Mouse (Mus musculus): ENCODE measurements around the gene Pepd. TPM values are rescaled to one million over a fixed set of nuclear protein-coding genes. Genes with fewer than 3 reads are reported as not detected.

Gene Pepd
- total and polyA plus RNA-seq, 3 experiments, result 29.7 to 48.0 TPM; not detected in 1

- H3K9ac ChIP-seq (ENCODE audit: control insufficient read depth, low read depth, low read length, poor library complexity, severe bottlenecking), result no peak overlapping the region
- H3K79me2 ChIP-seq (ENCODE audit: control insufficient read depth, insufficient read depth, low read length, poor library complexity), result no peaks in the 10 kb centered on the region
- no peak overlapping the region for H3K27ac ChIP-seq (ENCODE audit: control insufficient read depth, low read depth, low read length)
- DNase-seq (ENCODE audit: low read depth, low spot score), result no peak
- H3K36me3 ChIP-seq (ENCODE audit: control insufficient read depth in 1 of 2, insufficient read depth in 2 of 2, low read length in 2 of 2), result peaks cover 0 to 4% of the 10 kb centered on the region in 2 experiments; a peak in 2 of 4 replicates
- no peaks in the 10 kb centered on the region; a peak in 2 of 4 replicates for H3K4me1 ChIP-seq (ENCODE audit: control insufficient read depth in 1 of 2, insufficient read depth in 2 of 2, low read length in 2 of 2)
- TF ChIP-seq MAZ (IDR thresholded peaks at IDR 0.05; ENCODE audit: low read depth, low read length) (no peak), USF2 (IDR thresholded peaks at IDR 0.05; ENCODE audit: borderline replicate concordance in 1 of 2, insufficient read depth in 1 of 2, low read depth in 1 of 2, low read length in 2 of 2) (no peak), RAD21 (IDR thresholded peaks at IDR 0.05; ENCODE audit: low read depth, low read length) (no peak), SIN3A (IDR thresholded peaks at IDR 0.05; ENCODE audit: low read length) (no peak), GABPA (IDR thresholded peaks at IDR 0.05; ENCODE audit: low read depth, low read length) (no peak), ELF1 (IDR thresholded peaks at IDR 0.05; ENCODE audit: low read depth, low read length) (no peak), UBTF (IDR thresholded peaks at IDR 0.05; ENCODE audit: borderline replicate concordance, insufficient read depth, low read depth, low read length) (no peak), ZNF384 (IDR thresholded peaks at IDR 0.05; ENCODE audit: low read depth, low read length) (no peak), SMC3 (IDR thresholded peaks at IDR 0.05; ENCODE audit: low read depth, low read length) (no peak), MEF2A (IDR thresholded peaks at IDR 0.05; ENCODE audit: extremely low read depth, insufficient replicate concordance, low read depth, low read length, poor library complexity, severe bottlenecking) (no peak), POLR2AphosphoS5 (IDR thresholded peaks at IDR 0.05; ENCODE audit: borderline replicate concordance, low read depth, low read length) (no peak), MAX (IDR thresholded peaks at IDR 0.05; ENCODE audit: low read length) (no peak), GATA1 (IDR thresholded peaks at IDR 0.05; ENCODE audit: low read depth, low read length) (no peak), BHLHE40 (IDR thresholded peaks at IDR 0.05; ENCODE audit: borderline replicate concordance, low read depth, low read length) (no peak), TCF12 (IDR thresholded peaks at IDR 0.05; ENCODE audit: low read depth, low read length) (no peak), NRF1 (IDR thresholded peaks at IDR 0.05; ENCODE audit: insufficient read depth, low read depth, low read length, poor library complexity, severe bottlenecking) (no peak), CHD1 (IDR thresholded peaks at IDR 0.05; ENCODE audit: low read depth, low read length) (no peak), KAT2A (conservative IDR thresholded peaks at IDR 0.05; ENCODE audit: low read depth, low read length) (no peak), JUND (IDR thresholded peaks at IDR 0.05; ENCODE audit: low read depth, low read length) (no peak)
- H3K9me3 ChIP-seq (replicated peaks; ENCODE audit: insufficient read depth, low read length), result no peaks in the 10 kb centered on the region
- no peaks in the 10 kb centered on the region for H3K27me3 ChIP-seq (ENCODE audit: control insufficient read depth in 1 of 2, insufficient read depth in 2 of 2, low read length in 2 of 2)
- H3K4me3 ChIP-seq (ENCODE audit: control insufficient read depth in 1 of 2, insufficient read depth in 1 of 2, low read depth in 2 of 2, low read length in 2 of 2), result no peak overlapping the region
Observed at GRCm38 (mm10) chr7:34995872-34996662, 83.9 kb downstream of the Pepd start.

Measured in MEL (cell line).